Mouse (Mus musculus) limb, embryonic 12.5 days (tissue): ENCODE measurements around the gene Pagr1b. TPM values are rescaled to one million over a fixed set of nuclear protein-coding genes. Genes with fewer than 3 reads are reported as not detected.

Source experiments
- ATAC-seq: fragments of 200-750 bp; cut with Nextera tagmentation; 2 replicates; pipeline ENCODE4 v1.8.0; 2017; ENCODE audit warnings: low read depth, moderate TSS enrichment; ENCODE audit not compliant: insufficient number of reproducible peaks, insufficient read depth, low FRiP score, low TSS enrichment
- H3K27ac ChIP-seq: fragments of 300-500 bp; sonication (generic); 2 replicates; pipeline ENCODE4 v1.5.1; 2016; ENCODE audit warnings: mild to moderate bottlenecking, moderate library complexity
- H3K27me3 ChIP-seq: fragments of 300-500 bp; sonication (generic); 2 replicates; pipeline ENCODE4 v1.6.1; 2016; ENCODE audit warnings: mild to moderate bottlenecking, moderate library complexity
- H3K36me3 ChIP-seq: fragments of 300-500 bp; sonication (generic); 2 replicates; pipeline ENCODE4 v1.6.1; 2016; ENCODE audit warnings: mild to moderate bottlenecking, moderate library complexity
- H3K4me1 ChIP-seq: fragments of 300-500 bp; sonication (generic); replicated peaks from 2 replicates; pipeline ENCODE4 v1.6.1; 2016
- H3K4me2 ChIP-seq: fragments of 300-500 bp; sonication (generic); 2 replicates; pipeline ENCODE4 v1.6.1; 2016; ENCODE audit warnings: mild to moderate bottlenecking, moderate library complexity
- H3K4me3 ChIP-seq: fragments of 300-500 bp; sonication (generic); replicated peaks from 2 replicates; pipeline ENCODE4 v1.5.1; 2016; ENCODE audit warnings: mild to moderate bottlenecking
- H3K9ac ChIP-seq: fragments of 300-500 bp; sonication (generic); replicated peaks from 2 replicates; pipeline ENCODE4 v1.6.1; 2016; ENCODE audit warnings: mild to moderate bottlenecking, moderate library complexity
- H3K9me3 ChIP-seq: fragments of 300-500 bp; sonication (generic); 2 replicates; pipeline ENCODE4 v1.6.1; 2016; ENCODE audit warnings: mild to moderate bottlenecking, moderate library complexity
- WGBS: fragments of 180-500 bp; shearing (Covaris S2); methylation state at CpG from one replicate; pipeline ENCODE4 v1.1.7; 2016; 5-methylcytosine and 5-hydroxymethylcytosine counted together
- polyA plus RNA-seq: library from polyadenylated mRNA; unstranded; fragments of >200 nt; fragmentation: Nextera tagmentation; extraction: Ambion mirVana; gene quantifications from 2 replicates; pipeline ENCODE4 v1.2.1, GENCODE M21; 2016

The Pagr1b gene
- polyA plus RNA-seq, 1 experiment from 2014 or later, result 0.59 TPM

DNA sequence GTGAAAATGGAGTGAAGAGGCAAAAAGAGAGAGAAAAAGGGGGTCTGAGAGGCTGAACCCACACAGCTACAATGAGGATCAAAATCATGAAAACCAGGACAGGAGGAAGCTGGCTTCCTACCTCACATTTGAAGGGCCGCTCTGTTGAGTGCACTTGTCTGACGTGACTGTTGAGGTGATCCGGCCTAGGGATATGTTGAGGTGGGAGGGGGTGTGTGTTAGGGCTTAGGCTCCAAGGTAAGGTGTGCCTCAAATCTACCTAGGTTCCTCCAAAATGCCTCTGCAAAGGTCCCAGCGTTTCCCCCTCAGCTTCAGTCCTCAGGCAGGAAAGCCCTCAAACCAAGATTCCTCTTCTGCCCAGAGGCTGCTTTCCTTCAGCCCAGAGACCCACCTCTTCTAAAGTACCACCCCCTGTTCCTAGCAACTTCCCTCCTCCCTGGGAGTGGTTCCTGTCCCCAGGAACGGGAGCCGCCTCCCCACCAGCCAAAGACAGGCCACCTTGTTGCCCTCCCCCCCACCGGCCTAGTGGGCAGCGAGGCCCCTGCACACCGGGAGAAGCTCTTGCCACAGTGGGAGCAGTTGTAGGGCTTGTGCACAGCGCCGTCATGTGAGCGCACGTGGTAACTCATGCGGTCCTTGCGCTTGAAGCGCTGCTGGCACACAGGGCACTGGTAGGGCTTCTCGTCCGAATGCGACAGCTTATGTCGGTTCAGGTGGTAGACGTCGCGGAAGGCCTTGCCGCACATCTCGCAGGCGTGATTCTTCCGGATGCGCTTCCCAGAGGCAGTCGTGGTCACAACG, 8.7 kb upstream of the Pagr1b start:
- Histone ChIP-seq H3K4me2 (peak overlapping the region; percentile 92), H3K27ac (peak overlapping the region; percentile 99), H3K4me3 (peak overlapping the region; percentile 98), H3K4me1 (peaks cover 58% of the 10 kb centered on the region), H3K9ac (peak overlapping the region; percentile 99), H3K36me3 (peaks cover 59% of the 10 kb centered on the region), H3K9me3 (no peaks in the 10 kb centered on the region), H3K27me3 (no peaks in the 10 kb centered on the region)
- under 1% methylated on average over 30 of the region's 30 CpGs for WGBS
- ATAC-seq, result no peak

DNA sequence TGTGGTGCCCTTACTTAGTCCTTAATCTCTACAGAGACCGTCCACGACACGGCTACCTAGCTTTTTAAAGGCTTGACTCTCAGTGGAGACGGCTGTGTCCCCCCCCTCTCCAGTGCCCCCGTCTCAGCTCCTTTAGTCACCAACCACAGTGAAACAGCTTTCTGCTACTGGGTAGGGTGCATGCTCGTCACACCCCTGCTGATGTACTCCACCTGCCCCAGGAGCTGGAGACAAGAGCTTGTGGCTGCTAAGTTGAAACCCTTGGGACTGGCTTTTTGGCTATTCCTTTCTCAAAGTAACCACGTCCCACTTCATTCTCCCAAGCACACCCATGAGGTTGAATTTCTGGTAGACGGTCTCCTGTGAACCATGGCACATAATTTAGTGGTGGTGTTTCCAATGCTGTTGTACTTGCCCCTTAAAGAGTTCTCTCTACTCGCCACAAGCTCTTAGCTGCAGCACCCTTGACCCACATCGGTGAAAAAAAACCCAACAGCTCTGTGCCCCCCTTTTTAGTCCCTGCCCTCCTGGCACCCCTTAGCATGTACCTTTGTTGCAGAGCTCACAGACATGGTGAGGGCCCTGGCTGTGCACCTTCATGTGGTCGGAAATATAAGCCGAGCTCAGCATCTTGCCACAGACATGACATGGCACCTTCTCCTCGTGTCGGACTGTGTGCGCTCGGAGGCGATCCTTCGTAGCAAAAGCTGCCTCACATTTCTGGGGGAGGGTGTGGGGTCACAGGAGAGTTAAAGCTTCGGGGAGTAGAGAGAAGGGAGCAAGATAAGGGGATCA, 7.8 kb upstream of the Pagr1b start:
- H3K9ac ChIP-seq, result peak overlapping the region; percentile 99
- peak overlapping the region; percentile 92 for H3K4me2 ChIP-seq
- H3K9me3 ChIP-seq, result no peaks in the 10 kb centered on the region
- H3K27ac ChIP-seq, result 0 out of 2 replicates have a peak overlapping the region, but pooled peaks have one; percentile 99
- peaks cover 51% of the 10 kb centered on the region for H3K36me3 ChIP-seq
- H3K4me3 ChIP-seq, result peak overlapping the region; percentile 98
- H3K4me1 ChIP-seq, result peaks cover 66% of the 10 kb centered on the region
- 30% methylated on average over 19 of the region's 19 CpGs for WGBS
- no peaks in the 10 kb centered on the region for H3K27me3 ChIP-seq
- ATAC-seq, result no peak

DNA sequence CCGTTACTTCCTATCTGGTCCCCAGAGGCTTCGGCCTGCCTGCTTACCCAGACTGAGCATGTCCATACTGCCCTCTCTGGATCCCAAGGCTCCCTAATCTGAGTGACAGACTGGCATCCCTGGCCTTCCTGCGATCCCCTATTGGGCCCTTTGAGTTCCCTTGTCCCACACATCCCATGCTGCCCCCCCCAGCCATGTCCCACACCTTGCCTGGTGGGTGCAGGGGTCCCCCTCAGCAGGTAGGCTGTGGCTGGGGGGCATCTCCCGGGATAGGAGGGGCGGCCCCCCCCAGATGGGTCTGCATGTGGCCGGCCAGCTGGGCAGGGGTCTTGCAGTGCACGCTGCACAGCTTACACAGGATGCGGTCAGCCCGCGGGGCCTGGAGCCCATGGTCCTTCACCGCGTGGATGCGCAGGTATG, 7.0 kb upstream of the Pagr1b start:
- peak overlapping the region; percentile 46 for H3K27ac ChIP-seq
- whole genome bisulfite sequencing, result 83% methylated on average over 13 of the region's 13 CpGs
- H3K4me2 ChIP-seq, result peak overlapping the region; percentile 92
- peak overlapping the region; percentile 99 for H3K9ac ChIP-seq
- no peaks in the 10 kb centered on the region for H3K9me3 ChIP-seq
- H3K36me3 ChIP-seq, result peaks cover 46% of the 10 kb centered on the region
- H3K4me3 ChIP-seq, result peak overlapping the region; percentile 98
- peaks cover 72% of the 10 kb centered on the region for H3K4me1 ChIP-seq
- no peak for ATAC-seq
- no peaks in the 10 kb centered on the region for H3K27me3 ChIP-seq

DNA sequence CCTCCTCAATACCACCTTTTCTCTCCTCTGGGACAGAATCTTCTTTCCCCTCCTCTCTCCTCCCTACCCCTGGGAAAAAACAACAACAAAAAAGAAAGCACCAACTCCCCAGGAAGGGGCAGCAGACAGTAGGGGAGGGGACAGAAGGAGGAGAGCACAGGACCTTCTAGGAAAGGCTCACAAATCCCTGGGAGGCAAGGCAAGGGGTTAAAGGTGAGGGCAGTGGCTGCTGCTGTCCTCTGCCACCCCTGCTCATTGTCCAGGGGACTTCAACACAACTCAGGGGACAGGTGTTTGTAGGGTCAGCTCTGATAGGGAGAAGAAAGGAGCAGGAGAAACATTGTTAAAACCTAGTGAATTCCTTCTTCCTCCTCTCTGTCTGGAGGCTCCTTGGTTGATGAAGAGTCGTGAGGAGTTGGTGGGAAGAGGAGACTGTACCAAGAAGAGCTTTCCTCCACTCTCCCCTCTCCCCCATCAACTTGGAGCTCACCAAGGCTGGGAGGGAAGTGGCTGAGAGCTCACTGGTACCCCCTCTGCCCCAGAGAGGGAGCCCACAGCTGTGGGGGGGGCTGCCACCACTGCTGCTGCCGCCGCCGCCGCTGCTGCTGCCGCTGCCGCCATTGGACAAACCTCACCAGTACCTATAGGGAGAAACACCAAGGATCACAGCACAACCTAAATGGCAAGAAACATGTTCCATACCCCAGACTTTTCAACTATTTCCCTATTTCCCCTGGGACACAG, 6.4 kb upstream of the Pagr1b start:
- Histone ChIP-seq H3K9me3 (no peaks in the 10 kb centered on the region), H3K36me3 (peaks cover 41% of the 10 kb centered on the region), H3K4me3 (peak overlapping the region; percentile 98), H3K9ac (peak overlapping the region; percentile 99), H3K27ac (peak overlapping the region; percentile 92), H3K4me1 (peaks cover 72% of the 10 kb centered on the region), H3K4me2 (peak overlapping the region; percentile 92), H3K27me3 (no peaks in the 10 kb centered on the region)
- WGBS, result 89% methylated on average over 7 of the region's 7 CpGs
- no peak for ATAC-seq

DNA sequence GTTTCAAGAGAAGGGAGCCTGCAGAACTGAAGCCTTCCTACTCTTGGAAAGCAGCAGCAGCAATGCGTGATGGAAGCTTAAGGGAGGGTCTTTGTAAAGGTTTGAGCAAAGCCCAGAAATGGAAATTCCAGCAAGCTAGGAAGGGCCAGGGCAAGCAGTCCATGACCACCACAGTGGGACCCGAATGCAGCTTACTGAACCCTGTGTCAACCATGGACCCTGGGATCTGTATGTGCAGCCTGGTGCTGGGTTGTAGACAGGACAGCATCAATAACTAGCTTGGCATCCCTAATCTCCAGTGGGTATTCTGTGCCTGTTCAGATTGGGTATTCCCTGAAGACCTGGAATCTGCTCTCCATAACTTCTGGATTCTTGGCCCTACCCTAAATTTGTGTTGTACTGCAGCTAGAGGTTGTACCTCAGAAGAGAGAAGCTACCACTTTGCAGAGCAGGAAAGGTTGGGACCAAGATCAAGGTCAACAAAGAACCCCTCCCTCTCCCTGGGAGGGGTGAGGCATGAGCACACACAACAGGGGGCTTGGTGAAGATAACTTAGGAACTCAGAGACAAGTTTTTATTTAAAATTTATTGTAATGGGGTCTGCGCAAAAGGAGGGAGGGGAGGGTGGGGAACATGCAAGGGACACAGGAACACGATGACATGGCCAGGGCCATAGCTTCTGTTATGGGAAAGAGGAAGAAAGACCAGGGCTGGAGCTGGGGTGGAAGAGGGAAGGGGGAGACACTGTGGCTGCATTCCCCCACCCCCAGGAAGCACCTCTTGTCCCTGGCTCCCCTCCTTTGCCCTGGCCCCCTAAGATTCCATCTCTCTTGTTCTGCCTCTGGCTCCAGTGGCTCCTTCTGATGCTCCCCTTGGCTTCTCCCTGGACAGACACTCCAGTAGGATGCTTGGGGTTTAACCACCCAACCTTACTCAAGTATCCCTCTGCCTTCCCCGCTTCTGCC, 5.6 kb upstream of the Pagr1b start:
- Histone ChIP-seq H3K4me3 (peak overlapping the region; percentile 58), H3K27me3 (no peaks in the 10 kb centered on the region), H3K4me1 (peaks cover 73% of the 10 kb centered on the region), H3K27ac (peak overlapping the region; percentile 92), H3K9me3 (no peaks in the 10 kb centered on the region), H3K9ac (peak overlapping the region; percentile 74), H3K4me2 (peak overlapping the region; percentile 92), H3K36me3 (peaks cover 40% of the 10 kb centered on the region)
- WGBS, result 36% methylated on average over 3 of the region's 5 CpGs
- no peak for ATAC-seq

DNA sequence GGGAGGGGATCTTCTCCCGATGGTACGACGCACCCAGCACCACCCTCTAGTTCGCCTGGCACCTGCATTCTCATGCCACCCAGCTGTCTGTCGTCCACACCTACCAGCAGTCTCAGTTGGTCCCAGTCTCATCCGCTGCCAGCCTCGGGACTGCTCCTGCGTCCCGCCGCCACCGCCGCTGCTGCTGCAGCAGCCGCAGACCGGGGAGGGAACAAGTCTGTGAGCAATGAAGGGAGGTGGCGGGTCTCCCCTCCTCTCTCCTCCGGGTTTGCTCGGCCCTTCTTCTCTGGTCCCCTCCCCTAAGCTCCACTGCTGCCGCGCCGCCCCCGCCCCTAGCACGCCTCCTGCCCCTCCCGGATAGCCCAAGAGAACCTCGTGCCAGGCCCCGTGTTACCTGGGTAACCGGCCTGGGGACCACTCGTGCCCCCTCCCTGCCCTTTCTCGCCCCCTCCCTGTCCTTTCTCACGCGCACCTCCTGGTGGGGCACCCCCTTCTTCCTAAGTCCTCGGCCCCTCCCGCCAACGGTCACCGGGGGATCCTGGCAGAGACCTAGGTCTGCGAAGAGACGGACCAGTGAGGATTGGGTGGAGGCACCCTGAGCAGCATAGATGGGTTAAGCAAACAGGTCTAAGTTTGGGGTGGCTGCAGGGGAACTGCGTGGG, 4.7 kb upstream of the Pagr1b start, which contains the start of the genes Gm42742 and Prrt2:
Gene Gm42742, minus strand, starts transcription at position 197 of the 662 bp plus-strand sequence.
Gene Prrt2, minus strand, starts transcription at position 311 of the 662 bp plus-strand sequence.
- Histone ChIP-seq H3K4me1 (peaks cover 75% of the 10 kb centered on the region), H3K9ac (peak within 1 kb of the TSS; percentile 74), H3K27ac (peak within 1 kb of the TSS; percentile 92), H3K9me3 (no peaks in the 10 kb centered on the region), H3K36me3 (peaks cover 40% of the 10 kb centered on the region), H3K4me3 (peak within 1 kb of the TSS; percentile 58), H3K27me3 (no peaks in the 10 kb centered on the region), H3K4me2 (peak within 1 kb of the TSS; percentile 92)
- ATAC-seq, result peak; percentile 9; the same call in 1 of the 2 replicates
- WGBS, result under 1% methylated on average over 37 of the region's 37 CpGs

DNA sequence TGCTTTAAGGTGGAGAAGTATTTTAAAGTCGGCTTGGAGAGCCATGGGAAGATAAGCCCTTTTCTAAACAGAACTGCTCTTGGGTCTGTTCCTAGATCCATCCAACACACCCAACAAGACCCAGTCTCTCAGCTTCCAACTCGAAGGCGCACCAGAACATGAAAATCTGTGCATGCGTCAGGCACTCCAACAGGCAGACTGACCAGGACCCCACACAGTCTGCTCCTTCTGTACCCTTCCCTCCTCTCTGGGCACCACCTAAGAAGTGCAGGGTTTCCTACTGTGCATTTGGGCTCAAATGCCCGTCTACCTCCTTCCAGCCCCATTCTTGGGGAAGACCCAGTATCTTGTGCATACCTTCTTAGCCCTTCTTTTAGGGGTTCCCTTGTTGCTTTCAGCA, 4.2 kb upstream of the Pagr1b start:
- H3K4me2 ChIP-seq, result peak overlapping the region; percentile 92
- WGBS, result 40% methylated on average over 5 of the region's 5 CpGs
- peak overlapping the region; percentile 92 for H3K27ac ChIP-seq
- H3K27me3 ChIP-seq, result no peaks in the 10 kb centered on the region
- H3K4me1 ChIP-seq, result peaks cover 80% of the 10 kb centered on the region
- peak overlapping the region; percentile 58 for H3K4me3 ChIP-seq
- ATAC-seq, result no peak
- no peaks in the 10 kb centered on the region for H3K9me3 ChIP-seq
- peak overlapping the region; percentile 74 for H3K9ac ChIP-seq
- peaks cover 45% of the 10 kb centered on the region for H3K36me3 ChIP-seq

DNA sequence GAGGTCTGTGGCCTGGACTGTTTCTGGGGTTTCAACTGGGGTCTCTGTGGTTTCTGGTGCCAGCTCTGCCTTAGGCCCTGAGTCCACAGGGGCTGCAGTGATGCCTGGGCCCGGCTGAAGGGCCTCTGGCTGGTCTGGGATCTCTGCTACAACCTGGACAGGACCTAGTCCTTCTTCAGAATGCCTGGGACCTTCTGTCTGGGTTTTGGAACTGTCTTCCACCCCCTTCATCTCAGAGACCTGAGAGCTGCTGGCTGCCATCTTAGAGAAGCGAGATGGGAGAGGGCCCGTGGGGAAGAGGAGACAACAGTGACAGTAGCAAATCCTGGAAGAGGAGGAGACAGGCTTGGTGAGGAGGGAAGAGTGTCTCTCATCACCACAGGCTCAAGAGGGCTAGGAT, 3.7 kb upstream of the Pagr1b start:
- Histone ChIP-seq H3K27ac (peak overlapping the region; percentile 92), H3K4me2 (peak overlapping the region; percentile 92), H3K9me3 (no peaks in the 10 kb centered on the region), H3K27me3 (no peaks in the 10 kb centered on the region), H3K4me3 (peak overlapping the region; percentile 58), H3K9ac (peak overlapping the region; percentile 74), H3K36me3 (peaks cover 49% of the 10 kb centered on the region), H3K4me1 (peaks cover 85% of the 10 kb centered on the region)
- WGBS, result 63% methylated on average over 3 of the region's 3 CpGs
- ATAC-seq, result no peak

DNA sequence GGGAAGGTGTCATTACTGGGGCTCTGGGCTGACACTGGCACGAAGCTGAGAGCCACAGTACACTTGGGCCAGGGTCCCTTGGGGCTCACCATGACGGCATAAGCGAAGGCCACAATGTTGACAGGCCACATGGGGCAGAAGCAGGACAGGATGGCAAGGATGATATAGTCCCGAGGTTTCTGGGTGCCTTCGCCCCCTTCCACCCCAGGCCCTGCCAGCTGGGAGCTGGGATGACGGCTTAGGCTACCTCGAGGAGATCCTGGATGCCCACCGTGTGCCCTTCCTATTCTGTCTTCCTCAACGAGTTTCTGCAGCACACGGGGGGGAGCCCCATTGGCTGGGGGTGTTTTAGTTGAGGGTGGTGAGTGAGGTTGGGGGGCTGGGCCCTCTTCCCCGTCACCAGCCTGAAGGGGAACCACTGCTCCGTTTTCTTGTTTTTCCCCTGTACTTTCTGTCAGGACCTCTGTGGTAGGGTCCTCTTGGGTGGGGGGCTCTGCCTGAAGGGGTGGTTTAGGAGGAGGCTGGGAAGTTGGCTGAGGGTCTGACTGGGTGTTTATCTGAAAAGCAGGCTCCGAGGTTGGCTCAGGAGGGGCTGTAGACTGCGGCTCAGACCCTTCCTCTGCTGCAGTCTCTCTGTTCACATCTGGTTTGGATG, 3.1 kb upstream of the Pagr1b start:
- Histone ChIP-seq H3K4me3 (peak overlapping the region; percentile 58), H3K27ac (peak overlapping the region; percentile 92), H3K9me3 (no peaks in the 10 kb centered on the region), H3K4me1 (peaks cover 85% of the 10 kb centered on the region), H3K36me3 (peaks cover 50% of the 10 kb centered on the region), H3K4me2 (peak overlapping the region; percentile 92), H3K9ac (peak overlapping the region; percentile 74; the same call in 1 of the 2 replicates), H3K27me3 (no peaks in the 10 kb centered on the region)
- no peak for ATAC-seq
- 81% methylated on average over 14 of the region's 14 CpGs for WGBS
